Mouse (Mus musculus) neural tube, embryonic 13.5 days (tissue): Measurements from ENCODE around the gene Eif3l. TPM values are rescaled to one million over a fixed set of nuclear protein-coding genes. Genes with fewer than 3 reads are reported as not detected.

Experiments
- ATAC-seq: fragments of 200-750 bp; cut with Nextera tagmentation; 2 replicates; pipeline ENCODE4 v1.8.0; 2017; ENCODE audit warnings: low read depth, mild to moderate bottlenecking, moderate TSS enrichment, moderate library complexity
- H3K27ac ChIP-seq: fragments of 300-500 bp; sonication (generic); replicated peaks from 2 replicates; pipeline ENCODE4 v1.5.1; 2015; ENCODE audit warnings: moderate library complexity, mild to moderate bottlenecking, inconsistent platforms
- H3K27me3 ChIP-seq: fragments of 300-500 bp; sonication (generic); 2 replicates; pipeline ENCODE4 v1.6.1; 2015; ENCODE audit warnings: mild to moderate bottlenecking, inconsistent platforms
- H3K36me3 ChIP-seq: fragments of 300-500 bp; sonication (generic); 2 replicates; pipeline ENCODE4 v1.6.1; 2015; ENCODE audit warnings: mild to moderate bottlenecking, inconsistent platforms
- H3K4me1 ChIP-seq: fragments of 300-500 bp; sonication (generic); replicated peaks from 2 replicates; pipeline ENCODE4 v1.6.1; 2015; ENCODE audit warnings: inconsistent platforms
- H3K4me2 ChIP-seq: fragments of 300-500 bp; sonication (generic); 2 replicates; pipeline ENCODE4 v1.6.1; 2015; ENCODE audit warnings: inconsistent platforms, mild to moderate bottlenecking, moderate library complexity
- H3K4me3 ChIP-seq: fragments of 300-500 bp; sonication (generic); 2 replicates; pipeline ENCODE4 v1.5.1; 2015; ENCODE audit warnings: mild to moderate bottlenecking, inconsistent platforms
- H3K9ac ChIP-seq: fragments of 300-500 bp; sonication (generic); 2 replicates; pipeline ENCODE4 v1.6.1; 2015; ENCODE audit warnings: moderate library complexity, mild to moderate bottlenecking, inconsistent platforms
- H3K9me3 ChIP-seq: fragments of 300-500 bp; sonication (generic); 2 replicates; pipeline ENCODE4 v1.6.1; 2016; ENCODE audit warnings: inconsistent platforms
- WGBS: fragments of 180-500 bp; shearing (Covaris S2); methylation state at CpG from one replicate; pipeline ENCODE4 v1.1.7; 2015; 5-methylcytosine and 5-hydroxymethylcytosine counted together
- polyA plus RNA-seq: library from polyadenylated mRNA; unstranded; fragments of >200 nt; fragmentation: Nextera tagmentation; extraction: Ambion mirVana; gene quantifications from 2 replicates; pipeline ENCODE4 v1.2.1, GENCODE M21; 2015

Gene Eif3l
- polyA plus RNA-seq, 1 experiment from 2014 or later, result 185 TPM

- Histone ChIP-seq H3K4me2 (0 out of 2 replicates have a peak overlapping the region, but pooled peaks have one; percentile 97), H3K9ac (0 out of 2 replicates have a peak overlapping the region, but pooled peaks have one; percentile 93), H3K9me3 (no peaks in the 10 kb centered on the region), H3K27me3 (peaks cover 5% of the 10 kb centered on the region; the same call in 1 of the 2 replicates), H3K4me1 (peaks cover 36% of the 10 kb centered on the region), H3K27ac (peak overlapping the region; percentile 28; the same call in 1 of the 2 replicates), H3K4me3 (no peak overlapping the region), H3K36me3 (peaks cover 31% of the 10 kb centered on the region)
- ATAC-seq, result no peak
- 79% methylated on average over 4 of the region's 4 CpGs for WGBS
Observed at GRCm38 (mm10) chr15:79111774-79112173, 36.8 kb downstream of the Eif3l start.

GRCm38 (mm10) chr15:79115276-79115675 is 40.3 kb downstream of the Eif3l start:
- no peak for ATAC-seq
- Histone ChIP-seq H3K4me3 (no peak overlapping the region), H3K4me2 (no peak overlapping the region), H3K27ac (no peak overlapping the region), H3K36me3 (peaks cover 57% of the 10 kb centered on the region), H3K9me3 (no peaks in the 10 kb centered on the region), H3K9ac (no peak overlapping the region), H3K4me1 (peaks cover 18% of the 10 kb centered on the region), H3K27me3 (peaks cover 5% of the 10 kb centered on the region; the same call in 1 of the 2 replicates)
- 59% methylated on average over 5 of the region's 5 CpGs for WGBS

DNA sequence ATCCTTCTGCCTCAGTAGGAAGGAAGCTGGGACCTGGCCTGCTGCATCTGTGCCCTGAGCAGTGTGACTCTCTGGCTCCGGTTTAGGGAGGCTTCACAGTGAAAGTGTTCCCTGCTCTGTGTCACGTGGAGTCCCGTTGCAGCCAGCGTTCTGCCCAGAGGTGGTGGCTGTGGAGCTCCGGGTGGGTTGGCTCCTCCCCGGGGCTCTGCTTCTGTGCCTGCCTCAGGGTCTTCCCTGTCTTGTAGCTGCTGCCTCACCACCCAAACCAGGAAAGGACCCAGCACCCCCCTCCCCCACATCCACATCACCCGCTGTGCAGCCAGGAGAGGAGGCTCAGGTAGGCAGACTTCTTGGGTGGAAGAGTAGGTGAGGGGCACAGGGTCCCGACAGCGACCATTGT is 44.5 kb downstream of the Eif3l start:
- Histone ChIP-seq H3K9ac (no peak overlapping the region), H3K4me3 (no peak overlapping the region), H3K36me3 (peaks cover 91% of the 10 kb centered on the region), H3K9me3 (no peaks in the 10 kb centered on the region), H3K27ac (no peak overlapping the region), H3K4me1 (no peaks in the 10 kb centered on the region; the same call in 1 of the 2 replicates), H3K4me2 (no peak overlapping the region), H3K27me3 (no peaks in the 10 kb centered on the region)
- no peak for ATAC-seq
- WGBS, result 80% methylated on average over 9 of the region's 9 CpGs

GRCm38 (mm10) chr15:79122119-79122518 is 47.1 kb downstream of the Eif3l start:
- Histone ChIP-seq H3K4me2 (no peak overlapping the region), H3K9me3 (no peaks in the 10 kb centered on the region), H3K36me3 (peaks cover 89% of the 10 kb centered on the region), H3K27ac (no peak overlapping the region), H3K4me3 (no peak overlapping the region), H3K27me3 (no peaks in the 10 kb centered on the region), H3K4me1 (no peaks in the 10 kb centered on the region; the same call in 1 of the 2 replicates), H3K9ac (no peak overlapping the region)
- ATAC-seq, result no peak
- WGBS, result 33% methylated on average over 4 of the region's 4 CpGs

GRCm38 (mm10) chr15:79122546-79122945 is 47.6 kb downstream of the Eif3l start:
- Histone ChIP-seq H3K4me3 (no peak overlapping the region), H3K27me3 (no peaks in the 10 kb centered on the region), H3K27ac (no peak overlapping the region), H3K4me1 (no peaks in the 10 kb centered on the region; the same call in 1 of the 2 replicates), H3K9ac (no peak overlapping the region), H3K36me3 (peaks cover 89% of the 10 kb centered on the region), H3K9me3 (no peaks in the 10 kb centered on the region), H3K4me2 (no peak overlapping the region)
- ATAC-seq, result no peak
- 81% methylated on average over 13 of the region's 13 CpGs for WGBS

DNA sequence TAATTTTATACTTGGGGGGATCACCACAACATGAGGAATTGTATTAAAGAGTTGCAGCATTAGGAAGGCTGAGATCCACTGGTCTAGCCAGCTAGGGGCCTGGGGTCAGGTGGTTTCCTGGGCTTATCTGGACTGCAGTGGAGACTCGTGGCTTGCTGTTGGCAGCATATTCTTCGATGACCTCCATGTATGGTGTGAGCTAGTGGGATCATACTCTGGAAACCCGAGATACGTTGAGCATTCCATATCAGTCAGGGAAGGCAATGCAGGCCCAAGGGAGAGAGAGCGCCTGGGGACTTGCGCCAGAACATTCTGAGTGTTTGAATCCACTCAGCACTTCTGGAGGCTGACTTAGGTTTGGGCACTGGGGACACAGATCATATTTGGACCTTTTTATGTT is 48.8 kb downstream of the Eif3l start:
- Histone ChIP-seq H3K9ac (no peak overlapping the region), H3K27me3 (no peaks in the 10 kb centered on the region), H3K4me2 (no peak overlapping the region), H3K27ac (no peak overlapping the region), H3K9me3 (no peaks in the 10 kb centered on the region), H3K4me1 (no peaks in the 10 kb centered on the region; the same call in 1 of the 2 replicates), H3K4me3 (no peak overlapping the region), H3K36me3 (peaks cover 93% of the 10 kb centered on the region)
- 88% methylated on average over 6 of the region's 6 CpGs for WGBS
- ATAC-seq, result no peak

- H3K9ac ChIP-seq, result no peak overlapping the region
- no peak overlapping the region for H3K4me2 ChIP-seq
- no peaks in the 10 kb centered on the region for H3K9me3 ChIP-seq
- ATAC-seq, result no peak
- no peak overlapping the region for H3K4me3 ChIP-seq
- no peaks in the 10 kb centered on the region for H3K27me3 ChIP-seq
- peaks cover 92% of the 10 kb centered on the region for H3K36me3 ChIP-seq
- H3K4me1 ChIP-seq, result no peaks in the 10 kb centered on the region; the same call in 1 of the 2 replicates
- no peak overlapping the region for H3K27ac ChIP-seq
- 89% methylated on average over 10 of the region's 10 CpGs for WGBS
Observed at GRCm38 (mm10) chr15:79124331-79124875, 49.4 kb downstream of the Eif3l start.

- Histone ChIP-seq H3K36me3 (peaks cover 95% of the 10 kb centered on the region), H3K4me3 (no peak overlapping the region), H3K27ac (no peak overlapping the region), H3K9ac (no peak overlapping the region), H3K9me3 (no peaks in the 10 kb centered on the region), H3K27me3 (no peaks in the 10 kb centered on the region), H3K4me2 (no peak overlapping the region), H3K4me1 (no peaks in the 10 kb centered on the region; the same call in 1 of the 2 replicates)
- 83% methylated on average over 13 of the region's 13 CpGs for WGBS
- ATAC-seq, result no peak
Observed at GRCm38 (mm10) chr15:79126217-79126932, 51.4 kb downstream of the Eif3l start.

GRCm38 (mm10) chr15:79127101-79127500 is 52.1 kb downstream of the Eif3l start:
- Histone ChIP-seq H3K4me3 (no peak overlapping the region), H3K27ac (no peak overlapping the region), H3K9ac (no peak overlapping the region), H3K4me2 (no peak overlapping the region), H3K36me3 (peaks cover 95% of the 10 kb centered on the region), H3K27me3 (no peaks in the 10 kb centered on the region), H3K9me3 (no peaks in the 10 kb centered on the region), H3K4me1 (no peaks in the 10 kb centered on the region; the same call in 1 of the 2 replicates)
- WGBS, result 92% methylated on average over 12 of the region's 12 CpGs
- no peak for ATAC-seq

DNA sequence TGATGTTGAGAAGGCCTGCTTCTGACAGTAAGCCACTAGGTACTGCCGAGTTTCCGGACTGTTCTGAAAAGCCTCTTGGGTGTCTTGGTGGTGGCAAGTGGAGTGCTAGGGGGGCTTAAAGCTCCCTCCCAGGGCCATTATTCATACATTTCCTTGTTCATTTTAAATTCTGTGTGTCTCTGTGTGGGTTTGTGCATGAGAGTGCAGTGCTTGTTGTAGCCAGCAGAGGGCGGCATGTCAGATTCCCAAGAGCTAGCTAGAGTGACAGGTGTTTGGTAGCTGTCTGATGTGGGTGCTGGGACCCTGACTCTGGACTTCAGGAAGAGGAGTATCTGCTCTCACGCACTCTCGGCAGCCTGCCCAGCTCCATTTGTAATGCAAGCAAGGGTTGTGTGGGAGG is 53.2 kb downstream of the Eif3l start:
- H3K36me3 ChIP-seq, result peaks cover 93% of the 10 kb centered on the region
- no peaks in the 10 kb centered on the region for H3K27me3 ChIP-seq
- H3K9ac ChIP-seq, result no peak overlapping the region
- no peak for ATAC-seq
- H3K9me3 ChIP-seq, result no peaks in the 10 kb centered on the region
- WGBS, result 93% methylated on average over 5 of the region's 5 CpGs
- no peaks in the 10 kb centered on the region for H3K4me1 ChIP-seq
- H3K4me3 ChIP-seq, result no peak overlapping the region
- no peak overlapping the region for H3K4me2 ChIP-seq
- no peak overlapping the region for H3K27ac ChIP-seq

- no peaks in the 10 kb centered on the region for H3K27me3 ChIP-seq
- H3K9ac ChIP-seq, result no peak overlapping the region
- 84% methylated on average over 7 of the region's 7 CpGs for whole genome bisulfite sequencing
- no peaks in the 10 kb centered on the region for H3K4me1 ChIP-seq
- ATAC-seq, result no peak
- no peak overlapping the region for H3K4me3 ChIP-seq
- H3K4me2 ChIP-seq, result no peak overlapping the region
- H3K36me3 ChIP-seq, result peaks cover 93% of the 10 kb centered on the region
- H3K9me3 ChIP-seq, result no peaks in the 10 kb centered on the region
- H3K27ac ChIP-seq, result no peak overlapping the region
Observed at GRCm38 (mm10) chr15:79129311-79129710, 54.3 kb downstream of the Eif3l start.

- Histone ChIP-seq H3K27me3 (no peaks in the 10 kb centered on the region), H3K4me1 (no peaks in the 10 kb centered on the region), H3K4me2 (no peak overlapping the region), H3K4me3 (no peak overlapping the region), H3K36me3 (peaks cover 85% of the 10 kb centered on the region), H3K27ac (no peak overlapping the region), H3K9ac (no peak overlapping the region), H3K9me3 (no peaks in the 10 kb centered on the region)
- no peak for ATAC-seq
- WGBS, result 92% methylated on average over 10 of the region's 10 CpGs
Observed at GRCm38 (mm10) chr15:79130782-79131181, 55.8 kb downstream of the Eif3l start.
